Mouse (Mus musculus) hindbrain, embryonic 10.5 days (tissue): ENCODE results near the gene Prkn. TPM values are rescaled to one million over a fixed set of nuclear protein-coding genes. Genes with fewer than 3 reads are reported as not detected.
A peak's percentile ranks its signal among the peaks of the same experiment; 100 is the strongest.

ENCODE experiments used
- DNase-seq: peaks from one replicate; pipeline ENCODE4 v3.0.0-alpha.2; 2017; ENCODE audit warnings: low spot score
- H3K27ac ChIP-seq: fragments of 300-500 bp; sonication (generic); 2 replicates; pipeline ENCODE4 v1.5.1; 2016; ENCODE audit warnings: mild to moderate bottlenecking, moderate library complexity
- H3K27me3 ChIP-seq: fragments of 300-500 bp; sonication (generic); 2 replicates; pipeline ENCODE4 v1.6.1; 2016; ENCODE audit warnings: mild to moderate bottlenecking; ENCODE audit not compliant: poor library complexity, insufficient read depth, severe bottlenecking
- H3K36me3 ChIP-seq: fragments of 300-500 bp; sonication (generic); 2 replicates; pipeline ENCODE4 v1.6.1; 2016; ENCODE audit warnings: mild to moderate bottlenecking, moderate library complexity
- H3K4me1 ChIP-seq: fragments of 300-500 bp; sonication (generic); replicated peaks from 2 replicates; pipeline ENCODE4 v1.6.1; 2016; ENCODE audit warnings: mild to moderate bottlenecking
- H3K4me3 ChIP-seq: fragments of 300-500 bp; sonication (generic); 2 replicates; pipeline ENCODE4 v1.5.1; 2016; ENCODE audit warnings: mild to moderate bottlenecking, moderate library complexity
- H3K9me3 ChIP-seq: fragments of 300-500 bp; sonication (generic); 2 replicates; pipeline ENCODE4 v1.6.1; 2016; ENCODE audit warnings: mild to moderate bottlenecking, moderate library complexity
- WGBS: fragments of 180-500 bp; shearing (Covaris S2); methylation state at CpG from one replicate; pipeline ENCODE4 v1.1.7; 2016; 5-methylcytosine and 5-hydroxymethylcytosine counted together
- polyA plus RNA-seq: library from polyadenylated mRNA; unstranded; fragments of >200 nt; fragmentation: Nextera tagmentation; extraction: Ambion mirVana; gene quantifications from 2 replicates; pipeline ENCODE4 v1.2.1, GENCODE M21; 2016

Prkn gene
- polyA plus RNA-seq, 1 experiment from 2014 or later: 1.2 TPM

DNA sequence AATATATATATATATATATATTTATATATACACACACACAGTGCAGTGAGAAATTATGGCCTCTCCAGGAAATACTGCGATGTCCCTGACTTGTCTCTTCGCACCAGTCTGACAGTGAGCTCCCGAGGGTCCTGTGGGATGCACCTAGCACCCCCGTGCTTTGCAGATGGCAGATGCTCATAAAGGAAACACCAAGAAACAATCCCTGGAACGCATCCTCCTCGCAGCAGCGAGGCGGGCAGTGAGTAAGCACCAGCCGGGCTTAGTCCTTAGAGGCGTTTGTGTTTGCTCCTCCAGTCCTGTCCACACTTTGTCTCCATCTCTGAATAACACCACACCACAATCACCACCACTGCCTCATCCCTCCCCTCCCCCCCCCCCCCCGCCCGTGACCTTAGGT lies 939.4 kb downstream of the Prkn start:
- Histone ChIP-seq H3K4me1 (peaks cover 9% of the 10 kb centered on the region), H3K9me3 (no peaks in the 10 kb centered on the region), H3K4me3 (no peak overlapping the region), H3K27ac (no peak overlapping the region), H3K27me3 (no peaks in the 10 kb centered on the region), H3K36me3 (no peaks in the 10 kb centered on the region)
- no peak for DNase-seq
- 84% methylated on average over 11 of the region's 12 CpGs for WGBS

DNA sequence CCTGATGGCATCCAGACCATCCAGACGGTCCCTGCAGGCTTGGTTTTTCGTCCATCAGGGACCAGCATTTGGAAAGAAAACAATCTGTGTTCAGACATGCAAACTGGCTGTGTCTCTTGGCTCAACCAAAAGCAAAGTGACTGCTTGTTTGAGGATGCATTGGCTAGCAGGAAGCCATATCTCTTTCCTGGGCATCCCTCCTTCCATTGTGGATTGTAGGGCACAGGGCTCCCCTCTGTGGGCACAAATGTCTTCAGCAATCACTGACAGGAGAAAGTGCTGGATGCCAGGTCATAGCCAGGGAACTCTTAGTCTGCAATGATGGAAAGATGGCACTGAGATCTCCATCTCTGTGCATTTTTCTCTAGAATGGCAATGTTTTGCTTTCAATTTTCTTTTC lies 939.8 kb downstream of the Prkn start:
- Histone ChIP-seq H3K36me3 (no peaks in the 10 kb centered on the region), H3K9me3 (no peaks in the 10 kb centered on the region), H3K27me3 (no peaks in the 10 kb centered on the region), H3K27ac (no peak overlapping the region), H3K4me3 (no peak overlapping the region), H3K4me1 (peaks cover 9% of the 10 kb centered on the region)
- 53% methylated on average over 2 of the region's 2 CpGs for WGBS
- no peak for DNase-seq

DNA sequence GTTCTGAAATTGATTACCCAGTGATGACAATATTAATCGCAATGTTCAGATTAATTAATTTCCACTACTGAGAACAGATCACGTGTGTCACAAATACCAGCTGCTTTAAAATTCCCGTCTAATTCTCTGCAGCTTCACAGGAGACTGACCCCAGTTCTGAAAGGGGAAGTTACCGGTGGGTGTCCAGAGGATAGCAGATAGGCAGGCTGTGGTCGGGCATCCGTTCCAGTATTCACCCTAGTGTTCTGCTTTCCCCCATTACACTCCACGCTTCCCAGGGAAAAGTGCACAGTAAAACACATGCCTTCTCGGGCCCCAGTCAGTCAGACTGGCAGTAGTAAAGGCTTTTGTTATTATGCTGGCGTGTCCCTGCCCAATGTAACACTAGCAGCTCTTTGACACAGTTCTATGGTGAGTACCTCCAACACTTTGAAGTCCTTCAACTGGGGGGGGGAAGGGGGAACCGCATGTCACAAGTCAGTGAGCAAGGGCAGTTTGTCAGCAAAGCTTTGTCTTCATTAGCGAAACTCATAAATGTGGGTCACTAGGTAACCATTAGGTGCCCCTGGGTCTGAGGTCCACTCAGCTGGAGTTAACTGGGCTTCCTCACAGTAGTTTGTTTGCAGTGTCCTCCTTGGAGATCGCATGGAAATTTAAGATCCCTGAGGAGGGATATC lies 940.8 kb downstream of the Prkn start:
- WGBS: 42% methylated on average over 12 of the region's 12 CpGs
- DNase-seq: no peak

DNA sequence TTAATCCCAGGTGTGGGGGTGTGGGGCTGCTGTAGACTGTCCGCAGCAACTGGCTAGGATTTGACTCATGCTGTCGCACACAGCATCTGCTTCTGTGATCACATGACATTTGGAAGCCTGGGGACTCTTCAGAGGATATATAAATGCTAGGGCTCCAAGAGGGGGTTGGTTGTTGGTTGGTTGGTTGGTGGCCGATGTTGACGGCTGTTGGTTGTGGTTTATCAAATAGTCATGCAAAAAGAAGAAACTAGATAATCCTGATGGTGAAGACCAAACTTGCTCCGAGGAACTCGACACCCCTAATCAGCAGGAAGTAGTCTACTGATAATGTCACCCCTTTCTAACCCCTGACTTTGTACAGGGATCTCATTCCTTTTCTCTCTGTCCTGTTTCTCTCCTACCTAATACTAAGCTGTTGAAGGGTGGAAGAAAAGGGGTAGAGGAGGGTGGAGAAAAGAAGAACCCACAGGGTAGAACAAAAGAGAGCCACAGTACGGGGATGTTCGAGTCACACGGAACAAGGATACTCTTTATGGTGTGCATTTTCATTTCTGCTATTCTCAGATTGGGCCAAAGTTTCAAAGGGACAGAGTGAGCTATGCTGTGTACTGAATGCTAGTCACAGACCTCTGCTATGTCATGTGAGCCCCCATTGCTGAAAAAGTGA lies 948.2 kb downstream of the Prkn start:
- Histone ChIP-seq H3K9me3 (no peaks in the 10 kb centered on the region), H3K27me3 (no peaks in the 10 kb centered on the region), H3K27ac (no peak overlapping the region), H3K4me3 (no peak overlapping the region), H3K36me3 (no peaks in the 10 kb centered on the region), H3K4me1 (no peaks in the 10 kb centered on the region)
- DNase-seq: no peak
- 88% methylated on average over 9 of the region's 9 CpGs for WGBS

More for the DNA sequence above, 940.8 kb downstream of the Prkn start:
- peaks cover 9% of the 10 kb centered on the region for H3K4me1 ChIP-seq
- H3K9me3 ChIP-seq: no peaks in the 10 kb centered on the region
- no peak overlapping the region for H3K4me3 ChIP-seq
- H3K27me3 ChIP-seq: no peaks in the 10 kb centered on the region
- no peaks in the 10 kb centered on the region for H3K36me3 ChIP-seq
- H3K27ac ChIP-seq: no peak overlapping the region

DNA sequence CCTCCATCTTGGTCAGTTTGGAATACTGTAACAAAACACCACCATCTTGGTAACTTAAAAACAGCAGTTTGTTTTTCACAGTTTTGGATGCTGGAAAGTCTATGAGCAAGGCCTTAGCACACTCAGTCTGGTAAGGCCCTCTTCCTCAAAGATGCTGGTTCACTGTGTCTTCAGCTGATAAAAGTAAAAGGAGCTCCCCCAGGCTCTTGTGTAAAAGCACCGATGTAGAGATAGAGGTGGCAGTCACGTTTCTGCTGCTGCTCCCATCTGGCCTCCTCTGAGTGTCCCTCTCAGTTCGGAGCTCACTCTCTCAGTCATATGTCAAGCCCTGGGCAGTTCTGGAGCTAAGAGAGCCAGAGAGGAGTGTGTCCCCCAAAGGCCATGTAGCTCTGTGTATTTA lies 955.8 kb downstream of the Prkn start:
- no peak overlapping the region for H3K27ac ChIP-seq
- no peaks in the 10 kb centered on the region for H3K4me1 ChIP-seq
- no peak overlapping the region for H3K4me3 ChIP-seq
- no peaks in the 10 kb centered on the region for H3K36me3 ChIP-seq
- H3K27me3 ChIP-seq: no peaks in the 10 kb centered on the region
- DNase-seq: no peak
- H3K9me3 ChIP-seq: no peaks in the 10 kb centered on the region
- WGBS: 78% methylated on average over 3 of the region's 3 CpGs

DNA sequence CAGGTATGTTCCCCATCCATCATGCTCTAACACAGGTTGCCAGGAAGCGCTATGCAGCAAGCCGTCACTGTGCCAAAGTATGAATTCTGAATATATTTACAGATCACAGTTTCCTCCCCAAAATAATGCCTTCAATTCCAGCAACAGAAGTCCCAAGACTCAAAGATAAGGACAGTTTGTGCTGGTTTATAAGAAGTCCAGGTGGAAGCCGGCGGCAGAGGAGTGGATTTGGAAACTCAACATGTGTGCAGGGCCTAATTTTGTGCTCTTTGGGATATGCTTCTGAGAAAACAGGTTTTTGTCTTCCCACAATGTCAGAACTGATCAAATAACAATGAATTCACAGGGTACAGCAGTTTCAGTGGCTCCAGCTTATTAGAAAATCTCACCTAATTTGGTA lies 961.0 kb downstream of the Prkn start:
- no peak for DNase-seq
- H3K9me3 ChIP-seq: no peaks in the 10 kb centered on the region
- no peak overlapping the region for H3K27ac ChIP-seq
- no peaks in the 10 kb centered on the region for H3K27me3 ChIP-seq
- H3K4me3 ChIP-seq: no peak overlapping the region
- H3K4me1 ChIP-seq: no peaks in the 10 kb centered on the region
- no peaks in the 10 kb centered on the region for H3K36me3 ChIP-seq
- 94% methylated on average over 4 of the region's 4 CpGs for WGBS

DNA sequence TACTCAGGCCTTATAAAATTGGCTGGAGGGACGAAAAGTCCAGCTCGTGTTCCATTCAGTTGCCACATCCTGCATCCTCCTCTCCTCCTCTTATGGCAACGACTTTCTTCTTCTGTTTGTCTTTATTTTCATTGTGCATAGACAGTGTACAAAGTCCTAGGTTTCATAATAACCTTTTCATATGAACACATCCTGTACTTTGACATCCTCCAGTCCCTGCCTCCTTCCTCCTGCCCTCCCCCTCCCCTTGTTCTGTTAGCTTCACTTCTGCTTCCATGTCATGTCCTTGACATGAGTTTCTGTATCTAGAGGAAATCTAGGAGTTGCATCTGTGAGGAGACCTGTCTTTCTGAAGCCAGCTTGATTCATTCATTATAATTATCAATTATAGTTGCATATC lies 967.1 kb downstream of the Prkn start:
- Histone ChIP-seq H3K4me3 (no peak overlapping the region), H3K9me3 (no peaks in the 10 kb centered on the region), H3K27me3 (no peaks in the 10 kb centered on the region), H3K4me1 (no peaks in the 10 kb centered on the region), H3K36me3 (no peaks in the 10 kb centered on the region), H3K27ac (no peak overlapping the region)
- DNase-seq: no peak
- WGBS: 90% methylated on average over 3 of the region's 3 CpGs

DNA sequence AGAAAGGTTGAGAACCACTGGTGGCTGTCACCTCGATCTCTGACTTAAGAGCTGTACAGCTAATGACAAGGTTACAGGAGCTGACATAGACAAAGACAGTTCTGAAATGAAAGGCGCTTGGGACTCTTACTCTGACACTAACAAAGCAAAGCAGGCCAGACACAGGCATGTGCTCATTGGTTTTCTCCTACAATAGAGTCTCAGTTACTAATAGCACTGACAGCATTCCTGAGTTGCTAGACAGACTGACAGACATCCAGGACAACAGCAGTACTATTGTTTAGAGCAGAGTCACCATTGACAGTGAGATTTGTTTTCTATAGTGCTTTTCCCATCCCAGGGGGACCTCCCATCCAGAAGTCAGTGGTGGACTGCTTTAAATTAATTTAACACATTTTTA lies 977.7 kb downstream of the Prkn start:
- Histone ChIP-seq H3K4me3 (no peak overlapping the region), H3K27ac (no peak overlapping the region), H3K36me3 (no peaks in the 10 kb centered on the region), H3K27me3 (no peaks in the 10 kb centered on the region), H3K4me1 (peaks cover 12% of the 10 kb centered on the region; the same call in 1 of the 2 replicates), H3K9me3 (peaks cover 5% of the 10 kb centered on the region; the same call in 1 of the 2 replicates)
- 45% methylated on average over 2 of the region's 2 CpGs for WGBS
- DNase-seq: no peak

DNA sequence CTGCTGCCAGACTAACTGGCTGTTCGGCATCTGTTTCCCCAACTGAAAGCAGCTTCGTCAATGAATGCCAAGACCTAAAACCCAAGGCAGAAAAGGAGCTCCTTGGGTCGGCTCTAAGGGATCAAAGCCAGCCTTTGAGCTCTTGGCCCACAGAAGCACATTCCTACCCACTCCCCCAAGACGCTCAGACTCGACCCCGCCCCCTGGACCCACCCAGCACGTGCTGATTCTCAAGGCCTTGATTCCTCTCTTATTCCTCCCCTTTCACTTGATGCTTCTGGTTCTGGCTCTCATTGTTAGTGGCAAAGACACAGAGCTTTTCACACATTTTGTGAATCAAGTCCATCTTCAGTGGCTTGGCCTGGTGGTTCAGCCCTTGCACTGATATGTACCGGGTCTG lies 979.3 kb downstream of the Prkn start:
- 59% methylated on average over 8 of the region's 8 CpGs for WGBS
- no peaks in the 10 kb centered on the region for H3K27me3 ChIP-seq
- peaks cover 12% of the 10 kb centered on the region; the same call in 1 of the 2 replicates for H3K4me1 ChIP-seq
- no peak overlapping the region for H3K27ac ChIP-seq
- H3K4me3 ChIP-seq: no peak overlapping the region
- H3K36me3 ChIP-seq: no peaks in the 10 kb centered on the region
- H3K9me3 ChIP-seq: peaks cover 5% of the 10 kb centered on the region; the same call in 1 of the 2 replicates
- no peak for DNase-seq

DNA sequence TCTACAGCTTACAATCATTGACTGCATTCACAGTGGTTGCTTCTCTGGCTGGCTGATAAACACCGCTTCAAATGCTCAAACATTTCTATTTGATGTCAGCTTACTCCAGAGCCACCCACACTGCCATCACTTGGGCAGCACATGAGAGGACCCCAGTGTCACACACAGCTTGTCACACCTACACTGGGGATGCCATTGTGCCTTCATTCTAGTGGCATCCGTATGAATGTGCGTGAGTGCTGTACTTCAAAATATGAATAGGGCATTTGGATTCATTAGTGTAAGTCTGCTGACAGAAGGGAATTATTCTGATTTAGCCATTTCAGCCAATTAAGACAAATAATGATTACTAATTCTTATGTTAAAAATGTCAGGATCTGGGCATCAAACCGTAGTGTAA lies 980.6 kb downstream of the Prkn start:
- Histone ChIP-seq H3K27ac (no peak overlapping the region), H3K27me3 (no peaks in the 10 kb centered on the region), H3K9me3 (peaks cover 5% of the 10 kb centered on the region; the same call in 1 of the 2 replicates), H3K4me1 (peaks cover 12% of the 10 kb centered on the region; the same call in 1 of the 2 replicates), H3K4me3 (no peak overlapping the region), H3K36me3 (no peaks in the 10 kb centered on the region)
- 96% methylated on average over 4 of the region's 4 CpGs for WGBS
- DNase-seq: no peak

DNA sequence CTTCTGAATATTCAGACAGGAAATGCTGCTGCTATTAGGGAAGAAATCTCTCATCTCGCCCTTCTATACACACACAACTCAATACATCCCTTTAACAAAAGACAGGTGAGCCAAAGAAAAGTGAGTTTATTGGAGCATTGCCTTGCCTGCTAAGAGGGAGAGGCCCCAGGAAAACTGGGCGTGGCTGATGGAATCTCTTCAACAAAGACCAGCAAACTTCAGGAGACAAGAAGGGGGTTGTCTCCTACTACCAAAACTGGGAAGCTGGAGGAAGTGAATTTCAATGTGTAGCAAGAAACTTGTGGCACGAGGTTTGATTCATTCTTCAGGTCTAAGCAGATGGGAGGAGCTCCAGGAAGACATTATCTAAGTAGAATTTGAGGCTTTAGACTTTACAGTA lies 989.3 kb downstream of the Prkn start:
- WGBS: 75% methylated on average over 3 of the region's 3 CpGs
- H3K4me1 ChIP-seq: no peaks in the 10 kb centered on the region
- no peaks in the 10 kb centered on the region for H3K36me3 ChIP-seq
- H3K27ac ChIP-seq: no peak overlapping the region
- H3K27me3 ChIP-seq: no peaks in the 10 kb centered on the region; the same call in none of the 2 replicates
- DNase-seq: no peak
- 0 out of 2 replicates have a peak, but pooled peaks cover 3% of the 10 kb centered on the region for H3K9me3 ChIP-seq
- no peak overlapping the region for H3K4me3 ChIP-seq

DNA sequence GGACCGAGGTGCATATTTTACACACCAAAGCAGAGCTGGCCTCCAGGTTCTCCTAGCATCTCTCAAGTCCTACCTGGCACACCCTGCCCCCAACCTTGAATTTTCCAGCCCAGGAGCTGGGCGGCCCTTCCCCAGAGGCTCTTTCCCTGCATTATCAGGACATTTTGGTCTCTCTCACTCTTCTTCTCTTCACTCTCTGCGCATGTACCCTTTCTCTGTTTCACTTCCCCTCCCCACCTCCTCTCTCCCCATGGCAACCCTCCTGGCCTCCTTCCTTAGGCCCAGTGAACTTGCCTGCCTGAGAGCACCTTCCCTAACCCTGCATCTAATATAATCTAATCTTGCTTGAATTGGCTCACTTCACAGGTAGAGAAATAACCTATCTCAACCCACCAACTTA lies 996.9 kb downstream of the Prkn start:
- Histone ChIP-seq H3K4me1 (no peaks in the 10 kb centered on the region; the same call in 1 of the 2 replicates), H3K9me3 (no peaks in the 10 kb centered on the region)

DNA sequence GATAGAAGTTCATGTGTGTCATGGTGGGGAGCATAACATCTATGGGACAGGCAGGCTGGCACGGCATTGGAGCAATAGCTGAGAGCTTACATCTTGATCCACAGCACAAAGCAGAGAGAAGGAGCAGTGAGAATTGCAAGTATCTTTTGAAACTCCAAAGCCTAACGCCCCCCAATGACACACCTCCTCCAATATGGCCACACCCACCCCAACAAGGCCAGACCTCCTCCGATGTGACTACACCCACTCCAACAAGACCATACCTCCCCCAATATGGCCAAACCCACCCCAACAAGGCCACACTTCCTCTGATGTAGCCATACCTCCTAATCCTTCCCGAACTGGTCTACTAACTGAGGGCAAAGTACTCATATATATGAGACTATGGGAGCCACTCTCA lies 1004.3 kb downstream of the Prkn start:
- WGBS: 90% methylated on average over 4 of the region's 4 CpGs

More for the DNA sequence above, 996.9 kb downstream of the Prkn start:
- Histone ChIP-seq H3K4me3 (no peak overlapping the region), H3K27ac (0 out of 2 replicates have a peak overlapping the region, but pooled peaks have one; percentile 12), H3K27me3 (no peaks in the 10 kb centered on the region), H3K36me3 (no peaks in the 10 kb centered on the region)
- no peak for DNase-seq
- WGBS: 89% methylated on average over 3 of the region's 3 CpGs

More for the DNA sequence above, 1004.3 kb downstream of the Prkn start:
- H3K4me1 ChIP-seq: peaks cover 8% of the 10 kb centered on the region; the same call in 1 of the 2 replicates
- no peaks in the 10 kb centered on the region for H3K9me3 ChIP-seq
- H3K27ac ChIP-seq: no peak overlapping the region
- DNase-seq: no peak
- no peak overlapping the region for H3K4me3 ChIP-seq
- H3K27me3 ChIP-seq: no peaks in the 10 kb centered on the region
- no peaks in the 10 kb centered on the region for H3K36me3 ChIP-seq
